9 mouse cellular contexts compared by ENCODE assay signal in genomic region chr11:86961510-86962303, GRCm38 (mm10). TPM values are rescaled to one million over a fixed set of nuclear protein-coding genes. Genes with fewer than 3 reads are reported as not detected.
DNase-seq lines count a peak whose midpoint lies in the region; ATAC-seq lines count a peak whose summit lies in the region.
"Had no signal": no experiment of that assay in that cellular context is flagged by ENCODE, and none has a peak within 500 bp of the region (broad histone marks: within the 10 kb centered on the region; RNA-seq: fewer than 3 reads in every experiment).

No protein-coding gene starts in this region.

- H3K4me1 ChIP-seq in liver, embryonic 13.5 days (replicated peaks), result peaks cover 68% of the 10 kb centered on the region
- H3K4me1 ChIP-seq in stomach, embryonic 14.5 days (ENCODE audit: control insufficient read depth, insufficient read depth, low read length), result peaks cover 52% of the 10 kb centered on the region
- peaks cover 25% of the 10 kb centered on the region for H3K4me1 ChIP-seq in midbrain, embryonic 14.5 days (ENCODE audit: control insufficient read depth, insufficient read depth, low read length)

- 0 out of 2 replicates have a peak overlapping the region, but pooled peaks have one; percentile 2 for H3K4me2 ChIP-seq in liver, embryonic 13.5 days
- H3K4me2 ChIP-seq in stomach, embryonic 14.5 days (replicated peaks; ENCODE audit: low read depth, low read length), result no peak overlapping the region
- H3K4me2 ChIP-seq in midbrain, embryonic 14.5 days (ENCODE audit: low read length), result no peak overlapping the region

- peak; percentile 86 for DNase-seq in adrenal gland, postnatal 14 days
- peak; percentile 56 to 62 for DNase-seq in cerebellum, postnatal 10 days
- DNase-seq in heart, postnatal 36 days, result peak; percentile 53 to 64
- peak; percentile 5 for DNase-seq in liver, embryonic 13.5 days
- DNase-seq in spleen, postnatal 14 days (ENCODE audit: low spot score in 2 of 2), result no peak
- no peak for DNase-seq in midbrain, embryonic 14.5 days

- no peaks in the 10 kb centered on the region for H3K27me3 ChIP-seq in liver, embryonic 13.5 days
- H3K27me3 ChIP-seq in stomach, embryonic 14.5 days (ENCODE audit: control insufficient read depth, insufficient read depth, low read length), result no peaks in the 10 kb centered on the region
- no peaks in the 10 kb centered on the region for H3K27me3 ChIP-seq in midbrain, embryonic 14.5 days (ENCODE audit: control insufficient read depth, insufficient read depth, low read length)

- H3K36me3 ChIP-seq in liver, embryonic 13.5 days, result no peaks in the 10 kb centered on the region
- 0 out of 2 replicates have a peak, but pooled peaks cover 4% of the 10 kb centered on the region for H3K36me3 ChIP-seq in stomach, embryonic 14.5 days (ENCODE audit: control insufficient read depth, insufficient read depth, low read length)
- no peaks in the 10 kb centered on the region for H3K36me3 ChIP-seq in midbrain, embryonic 14.5 days (ENCODE audit: control insufficient read depth, insufficient read depth, low read length)

- H3K4me3 ChIP-seq in liver, embryonic 13.5 days (replicated peaks), result no peak overlapping the region
- no peak overlapping the region for H3K4me3 ChIP-seq in stomach, embryonic 14.5 days (ENCODE audit: low read depth, low read length)
- no peak overlapping the region for H3K4me3 ChIP-seq in midbrain, embryonic 14.5 days (replicated peaks; ENCODE audit: low read depth, low read length)

- no peaks in the 10 kb centered on the region for H3K9me3 ChIP-seq in liver, embryonic 13.5 days (replicated peaks)
- no peaks in the 10 kb centered on the region for H3K9me3 ChIP-seq in stomach, embryonic 14.5 days (ENCODE audit: control insufficient read depth, low read depth, low read length)
- no peaks in the 10 kb centered on the region for H3K9me3 ChIP-seq in midbrain, embryonic 14.5 days (ENCODE audit: control insufficient read depth, low read length)

- WGBS in liver, embryonic 13.5 days (ENCODE audit: insufficient replicate concordance), result 51% methylated on average over 11 of the region's 11 CpGs
- 43% methylated on average over 11 of the region's 11 CpGs for WGBS in stomach, embryonic 14.5 days
- 87% methylated on average over 11 of the region's 11 CpGs for WGBS in midbrain, embryonic 14.5 days

- ATAC-seq in liver, embryonic 13.5 days (ENCODE audit: low read depth), result peak; percentile 73
- ATAC-seq in stomach, embryonic 14.5 days (ENCODE audit: insufficient number of reproducible peaks, insufficient read depth, low FRiP score, low read depth), result peak; percentile 62
- no peak for ATAC-seq in monocyte, adult 5-6 weeks (replicated peaks; ENCODE audit: insufficient number of reproducible peaks, low FRiP score, low TSS enrichment, poor library complexity, severe bottlenecking)
- ATAC-seq in midbrain, embryonic 14.5 days (ENCODE audit: low FRiP score, low TSS enrichment), result no peak

- intact Hi-C loops in heart, postnatal 36 days (cut with DNase I), result no loop called here

- no peak overlapping the region for H3K9ac ChIP-seq in liver, embryonic 13.5 days
- H3K9ac ChIP-seq in stomach, embryonic 14.5 days (replicated peaks; ENCODE audit: low read depth, low read length), result no peak overlapping the region
- H3K9ac ChIP-seq in midbrain, embryonic 14.5 days (replicated peaks; ENCODE audit: low read length), result no peak overlapping the region

- peak overlapping the region; percentile 73 for H3K27ac ChIP-seq in liver, embryonic 13.5 days
- H3K27ac ChIP-seq in stomach, embryonic 14.5 days (ENCODE audit: low read length), result peak overlapping the region; percentile 79
- no peak overlapping the region for H3K27ac ChIP-seq in midbrain, embryonic 14.5 days (replicated peaks; ENCODE audit: low read depth, low read length)
- H3K27ac ChIP-seq: macrophage had no signal

RNA-seq across cellular contexts. Expression of gene Ypel2, which starts 31.8 kb away (rescaled TPM):
- total RNA-seq in adrenal gland, postnatal 14 days (2021), result 20.0 and 22.1 TPM in 2 replicates
- 10 to 100 TPM; 11.1 to 31.6 TPM for total RNA-seq in heart, postnatal 36 days (2021)
- polyA plus RNA-seq in liver, embryonic 13.5 days (2015; fragmentation: Nextera tagmentation; extraction: Ambion mirVana), result 1.2 and 1.5 TPM in 2 replicates
- 6.6 and 7.5 TPM in 2 replicates for polyA plus RNA-seq in stomach, embryonic 14.5 days (2014; fragmentation: Nextera tagmentation; extraction: Ambion mirVana)
- total RNA-seq in monocyte, adult 5-6 weeks (2017), result 4.2 to 10.7 TPM (median 6.5 TPM) in 3 replicates
- polyA plus RNA-seq in midbrain, embryonic 14.5 days (2014; fragmentation: Nextera tagmentation; extraction: Ambion mirVana), result 6.0 and 6.2 TPM in 2 replicates

Comparison
In these comparisons a context has a peak if more than half of its experiments do, and no peak if none do; other contexts are left out.
1. DNase-seq: peak in adrenal gland, postnatal 14 days (single experiment), cerebellum, postnatal 10 days (2 of 2), heart, postnatal 36 days (2 of 2) and liver, embryonic 13.5 days (single experiment); none in spleen, postnatal 14 days (0 of 2) and midbrain, embryonic 14.5 days (single experiment).
2. ATAC-seq: peak in liver, embryonic 13.5 days (single experiment) and stomach, embryonic 14.5 days (single experiment); none in monocyte, adult 5-6 weeks (single experiment) and midbrain, embryonic 14.5 days (single experiment).